Mouse (Mus musculus) liver, adult 2 months (tissue): Measurements from ENCODE around the gene Klkb1.

Source experiments
- CTCF ChIP-seq: fragments of 200-500 bp; IDR thresholded peaks from 2 replicates; pipeline ENCODE4 v1.5.1; 2011; ENCODE audit warnings: low read depth, low read length, control low read depth
- POLR2A ChIP-seq: fragments of 200-500 bp; IDR thresholded peaks from 2 replicates; pipeline ENCODE4 v1.6.1; 2011; ENCODE audit warnings: low read length, control low read depth; ENCODE audit not compliant: insufficient read depth; ENCODE audit errors: extremely low read depth

DNA sequence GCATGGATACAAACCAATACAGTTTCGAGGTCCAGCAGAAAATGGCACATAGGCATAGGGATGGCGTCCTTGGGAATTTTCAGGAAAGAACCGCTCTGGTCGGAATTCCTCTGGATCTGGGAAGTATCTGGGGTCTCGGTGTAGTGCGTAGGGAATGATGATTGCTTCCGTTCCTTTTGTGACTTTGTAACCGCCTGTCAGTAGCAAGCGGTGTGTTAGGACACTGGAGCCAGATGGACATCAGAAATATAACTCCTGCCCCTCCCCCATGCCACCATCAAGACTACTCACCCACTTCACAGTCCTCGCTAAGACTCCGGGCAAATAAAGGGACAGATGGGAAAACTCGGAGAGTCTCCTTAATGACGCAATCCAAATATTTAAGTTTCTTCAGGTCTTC is 13.7 kb upstream of the Klkb1 start, which contains the start of gene Gm45753:
- TF ChIP-seq CTCF (no peak), POLR2A (no peak)
